Mouse (Mus musculus) T-helper 17 cell (primary cell): ENCODE measurements around the gene Tacc3.

Experiments used
- in situ Hi-C, 2 experiments: fragments of 300-600 bp; cut with MboI, MseI; formaldehyde crosslinking; loops; 1 replicate in 1 of 2; 2 replicates in 1 of 2; pipeline ENCODE4 v1.15.1; 2025; ENCODE audit warnings: high pct_unique_total_duplicates in 2 of 2

Tacc3 gene

DNA sequence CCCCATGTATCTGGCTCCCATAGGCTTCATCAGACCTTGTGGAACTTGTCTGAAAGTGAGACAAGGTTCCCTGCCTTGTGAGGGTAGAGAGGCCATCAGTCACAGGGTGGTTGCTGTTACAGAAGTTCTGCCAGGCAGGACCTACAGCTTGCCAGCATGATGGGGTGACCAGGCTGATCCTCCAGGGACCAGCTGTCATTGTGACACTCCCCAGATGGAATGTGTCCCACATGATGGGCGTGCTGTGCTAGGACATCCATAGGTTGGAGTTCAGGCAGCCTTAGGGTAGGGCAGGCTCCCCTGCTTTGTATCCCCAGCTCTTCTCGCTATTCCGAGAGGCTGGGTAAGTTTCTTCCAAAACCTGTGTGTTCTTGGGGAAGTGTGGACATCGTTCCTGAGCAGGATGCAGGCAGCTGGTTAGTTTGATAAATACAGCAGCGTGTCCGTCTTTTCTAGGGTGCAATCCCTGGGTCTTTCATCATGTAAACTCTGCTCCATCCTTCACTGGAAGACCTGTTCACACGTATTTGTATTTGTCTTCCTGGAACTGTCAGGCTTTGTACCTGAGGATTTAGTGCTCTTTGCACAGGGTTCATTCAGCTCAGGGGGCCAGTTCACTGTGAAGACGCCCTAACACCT is 63.0 kb downstream of the Tacc3 start:
- in situ Hi-C loops = no loop called here

DNA sequence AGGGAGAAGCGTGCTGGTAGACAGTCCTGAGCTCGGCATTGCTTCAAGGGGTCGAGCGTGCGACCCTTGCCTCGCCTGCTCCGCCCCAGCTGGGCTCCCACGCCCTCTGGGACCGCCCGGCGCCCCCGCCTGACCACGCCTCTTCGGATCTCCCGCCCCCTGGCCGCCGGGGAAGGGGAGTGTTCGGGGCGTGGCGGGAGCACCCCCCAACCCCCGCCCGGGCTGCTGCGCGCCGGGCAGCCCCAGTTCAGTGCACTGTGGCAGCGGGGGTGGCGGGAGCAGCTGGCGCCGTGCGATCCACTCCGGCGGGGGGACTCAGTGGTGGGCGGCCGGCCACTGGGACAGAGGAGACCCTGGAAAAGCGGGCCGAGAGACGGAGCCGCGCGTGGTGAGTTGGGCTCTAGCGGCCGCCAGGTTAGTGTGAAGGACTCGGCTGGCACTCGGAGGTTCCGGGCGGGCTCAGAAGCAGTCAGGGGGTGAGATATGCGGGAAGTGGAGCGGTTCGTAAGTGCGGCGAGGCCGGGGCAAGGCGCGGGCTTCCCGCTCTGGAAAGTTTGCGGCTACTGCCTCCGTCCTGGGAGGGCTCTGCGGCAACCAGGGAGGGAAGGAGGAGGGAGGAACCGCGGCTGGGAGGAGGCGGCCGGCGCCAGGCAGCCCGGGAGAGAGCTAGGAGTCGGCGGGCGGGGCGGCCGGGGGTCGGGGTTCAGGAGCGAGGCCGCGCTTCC is 63.8 kb downstream of the Tacc3 start, which contains the start of gene Fgfr3:
TSS of gene Fgfr3 (plus strand) at position 134 of the 725 bp plus-strand sequence.
- in situ Hi-C loops = no loop called here

DNA sequence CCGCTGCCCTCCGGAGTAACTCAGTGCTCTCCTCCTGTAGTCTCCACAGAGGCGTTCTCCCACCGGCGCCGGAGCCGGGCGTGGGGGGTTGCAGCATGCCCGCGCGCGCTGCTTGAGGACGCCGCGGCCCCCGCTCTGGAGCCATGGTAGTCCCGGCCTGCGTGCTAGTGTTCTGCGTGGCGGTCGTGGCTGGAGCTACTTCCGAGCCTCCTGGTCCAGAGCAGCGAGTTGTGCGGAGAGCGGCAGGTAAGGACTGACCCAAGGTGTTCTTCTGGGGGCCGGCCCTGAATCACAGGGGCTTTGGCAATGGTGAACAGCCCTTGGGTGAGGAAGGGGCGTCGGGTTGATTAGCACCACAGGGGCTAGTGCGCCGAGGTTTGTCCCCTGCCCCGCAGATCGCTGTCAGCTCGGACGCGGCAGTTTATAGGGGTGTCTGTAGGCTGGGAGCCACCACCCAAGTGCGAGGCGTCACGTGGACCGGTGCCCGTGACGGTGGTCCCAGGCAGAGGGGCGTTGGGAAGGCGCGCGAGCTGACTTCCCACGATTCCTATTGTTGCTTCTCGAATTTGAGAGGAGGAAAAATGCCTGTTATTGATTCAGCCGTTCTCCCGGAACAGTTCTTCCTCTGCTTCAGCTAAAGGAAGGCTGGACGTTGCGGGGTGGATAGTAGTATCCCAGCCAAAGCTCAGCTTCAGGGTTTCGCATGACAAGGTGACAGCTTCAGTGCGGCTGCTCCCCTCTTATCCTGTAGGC is 64.5 kb downstream of the Tacc3 start:
- in situ Hi-C loops = no loop called here

DNA sequence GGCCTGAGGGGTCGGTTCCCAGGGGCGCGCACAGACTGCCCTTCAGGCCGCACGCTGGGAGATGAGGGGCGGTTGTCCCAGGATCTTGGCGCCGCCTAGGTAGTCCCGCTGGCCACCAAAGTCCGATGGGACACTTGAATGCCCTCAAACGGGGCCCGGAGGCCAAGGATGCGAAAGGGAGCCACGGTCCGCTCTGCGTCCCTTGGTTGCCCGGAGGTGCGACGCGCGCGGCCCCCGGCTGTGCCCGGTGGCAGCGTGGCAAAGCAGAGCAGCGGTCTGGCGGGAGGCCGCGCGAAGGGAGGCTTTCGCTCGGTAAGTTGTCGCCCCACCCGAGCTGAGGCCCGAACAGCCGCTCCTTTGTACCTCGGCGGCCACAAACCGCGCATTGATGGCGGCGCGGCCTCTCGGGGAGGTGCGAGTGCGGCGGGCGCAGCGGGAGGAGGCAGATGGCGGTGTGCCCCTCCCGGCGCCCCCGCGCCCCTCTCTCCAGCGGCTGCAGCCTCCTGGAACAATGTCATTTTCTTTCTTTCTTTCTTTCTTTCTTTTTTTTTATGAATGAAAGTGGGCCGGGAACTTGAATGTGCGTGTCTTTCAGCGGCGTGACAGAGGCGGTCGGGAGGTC is 65.2 kb downstream of the Tacc3 start:
- in situ Hi-C loops = no loop called here

DNA sequence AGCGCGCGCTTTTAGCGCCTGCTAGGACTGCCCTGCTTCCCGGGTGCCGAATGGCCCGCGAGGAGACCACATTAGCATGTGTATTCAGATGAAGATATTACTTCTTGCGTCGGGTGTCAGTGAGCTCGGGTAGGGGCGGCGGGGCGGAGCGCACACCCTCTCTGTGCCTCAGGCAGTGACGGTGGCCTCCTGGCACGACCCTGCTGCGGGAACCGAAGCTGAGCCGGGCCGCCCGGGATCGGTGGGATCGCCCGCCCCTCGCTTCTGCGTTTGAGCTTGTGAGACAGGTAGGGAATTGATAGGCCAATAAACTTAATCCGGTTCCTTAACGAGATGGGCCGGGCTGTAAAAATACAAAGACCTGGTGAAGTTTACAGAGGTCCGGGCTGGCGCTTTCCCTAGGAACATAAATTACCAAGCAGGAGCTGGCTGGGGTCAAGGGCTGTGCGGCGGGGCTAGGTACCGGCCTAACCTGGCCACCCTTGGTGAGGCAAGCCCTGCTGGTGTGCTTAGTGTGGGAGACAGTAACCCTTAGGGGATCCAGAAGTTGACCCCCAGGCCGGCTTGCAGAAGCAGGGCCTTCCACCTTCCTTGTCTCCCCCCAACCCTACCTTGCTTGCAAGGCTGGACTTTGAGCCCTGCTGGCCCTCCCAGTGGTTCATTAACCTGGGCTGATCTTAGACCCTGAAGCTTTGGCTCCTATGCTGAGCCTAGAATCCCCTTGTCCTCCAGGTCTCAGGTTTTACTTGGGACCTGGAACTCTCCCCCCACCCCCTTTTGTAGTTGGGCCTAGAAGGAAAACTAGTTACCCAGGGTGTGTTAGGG is 65.9 kb downstream of the Tacc3 start:
- in situ Hi-C loops = no loop called here

DNA sequence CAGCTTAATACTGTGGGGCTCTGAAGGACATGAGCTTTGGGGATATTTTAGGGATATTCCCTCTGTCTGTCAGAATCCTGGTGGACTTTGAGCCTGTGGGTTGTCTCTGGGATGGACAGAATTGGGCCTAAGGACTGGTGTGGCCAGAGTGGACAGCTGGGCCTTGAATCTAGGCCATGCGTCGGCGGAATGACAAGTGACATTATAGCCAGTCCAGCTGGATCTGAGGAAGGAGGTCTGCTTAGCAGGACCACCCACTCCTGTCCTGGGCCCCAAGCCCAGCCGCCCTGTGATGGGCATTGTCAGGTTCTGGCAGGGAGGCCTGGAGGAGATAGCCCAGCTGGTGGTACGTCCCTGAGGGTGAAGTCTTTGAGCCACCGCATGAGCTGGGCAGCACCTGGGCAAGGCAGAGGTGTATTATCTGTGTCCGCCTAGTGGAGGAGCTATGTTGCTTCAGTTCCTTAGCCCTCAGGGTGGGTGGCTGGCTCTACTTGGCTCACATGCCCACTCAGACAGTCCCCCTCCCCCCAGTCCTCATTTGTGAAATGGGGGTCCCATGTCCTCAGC is 68.2 kb downstream of the Tacc3 start:
- in situ Hi-C loops = no loop called here

DNA sequence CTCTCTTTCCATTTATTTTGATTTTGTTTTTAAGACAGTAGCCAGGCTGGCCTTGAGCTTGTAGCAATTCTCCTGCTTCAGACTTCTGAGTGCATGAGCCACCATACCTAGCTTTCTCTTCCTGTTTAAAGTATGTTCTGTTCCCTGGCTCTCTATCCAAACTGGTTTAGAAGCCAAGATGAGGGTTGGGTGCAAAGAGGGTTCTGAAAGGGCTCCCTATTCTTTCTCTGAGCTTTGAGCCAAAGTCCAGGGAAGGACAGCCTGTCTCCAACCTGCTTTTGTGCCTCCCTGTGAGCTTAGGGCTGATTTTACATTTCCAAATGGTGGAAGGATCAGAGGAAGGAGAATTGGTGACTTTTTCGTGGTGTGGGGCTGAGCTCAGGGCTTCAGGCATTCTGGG is 69.0 kb downstream of the Tacc3 start:
- in situ Hi-C loops = no loop called here
